Mouse (Mus musculus): ENCODE results near the gene Unc93a. TPM values are rescaled to one million over a fixed set of nuclear protein-coding genes. Genes with fewer than 3 reads are reported as not detected.
"Not testable (repeated sequence)": the region's sequence is repeated elsewhere in the genome, so short reads cannot be mapped to it uniquely, and the experiment has no call there.

Unc93a gene
- total RNA-seq (2014; rRNA removed; ENCODE audit: low replicate concordance) (not detected in 2 replicates), polyA plus RNA-seq (2015; fragmentation: Nextera tagmentation; extraction: Ambion mirVana) (not detected in 2 replicates)

DNA sequence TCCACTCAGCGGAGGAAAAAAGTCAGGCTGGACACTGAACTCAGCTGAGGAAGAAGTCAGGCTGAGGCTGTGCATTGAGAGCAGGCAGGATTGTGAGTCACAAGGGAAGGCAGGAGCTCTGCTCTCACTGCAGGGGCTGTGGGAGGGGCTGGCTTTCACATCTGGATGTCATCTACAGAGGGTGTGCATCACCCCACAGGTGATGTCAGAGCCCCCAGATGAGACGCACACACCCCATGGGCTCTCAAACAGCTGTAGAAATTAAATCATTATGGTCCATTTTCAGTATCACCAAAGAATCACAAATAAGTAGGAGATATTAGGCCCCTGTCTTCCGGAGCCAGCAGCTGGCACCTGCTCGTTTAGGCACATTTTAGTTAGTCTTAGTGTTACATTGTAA is at the start of gene Unc93a:
TSS of gene Unc93a (minus strand) at position 101 of the 400 bp plus-strand sequence.
- not testable (repeated sequence) for H3K27ac ChIP-seq (ENCODE audit: low read depth); H3K4me2 ChIP-seq (ENCODE audit: low read depth, low read length); H3K4me3 ChIP-seq (ENCODE audit: low read depth, low read length); H3K9ac ChIP-seq (replicated peaks; ENCODE audit: low read depth, low read length); H3K27me3 ChIP-seq (ENCODE audit: control insufficient read depth, insufficient read depth, low read length); H3K9me3 ChIP-seq (replicated peaks; ENCODE audit: control insufficient read depth, low read length); DNase-seq (ENCODE audit: low spot score); H3K36me3 ChIP-seq (replicated peaks; ENCODE audit: control insufficient read depth, insufficient read depth, low read length); H3K4me1 ChIP-seq (ENCODE audit: control insufficient read depth, insufficient read depth); ATAC-seq (ENCODE audit: insufficient read depth, low read depth)
- 63% methylated on average over 3 of the region's 4 CpGs for WGBS

GRCm38 (mm10) chr17:13180491-13180890 is 48.9 kb upstream of the Unc93a start:
- H3K27me3 ChIP-seq (ENCODE audit: control insufficient read depth, insufficient read depth, low read length); H3K4me3 ChIP-seq (ENCODE audit: low read depth, low read length); H3K4me2 ChIP-seq (ENCODE audit: low read depth, low read length); H3K36me3 ChIP-seq (replicated peaks; ENCODE audit: control insufficient read depth, insufficient read depth, low read length); H3K9ac ChIP-seq (replicated peaks; ENCODE audit: low read depth, low read length); H3K4me1 ChIP-seq (ENCODE audit: control insufficient read depth, insufficient read depth); H3K9me3 ChIP-seq (replicated peaks; ENCODE audit: control insufficient read depth, low read length); DNase-seq (ENCODE audit: low spot score); ATAC-seq (ENCODE audit: insufficient read depth, low read depth); H3K27ac ChIP-seq (ENCODE audit: low read depth): not testable (repeated sequence)
- 83% methylated on average over 5 of the region's 5 CpGs for WGBS

DNA sequence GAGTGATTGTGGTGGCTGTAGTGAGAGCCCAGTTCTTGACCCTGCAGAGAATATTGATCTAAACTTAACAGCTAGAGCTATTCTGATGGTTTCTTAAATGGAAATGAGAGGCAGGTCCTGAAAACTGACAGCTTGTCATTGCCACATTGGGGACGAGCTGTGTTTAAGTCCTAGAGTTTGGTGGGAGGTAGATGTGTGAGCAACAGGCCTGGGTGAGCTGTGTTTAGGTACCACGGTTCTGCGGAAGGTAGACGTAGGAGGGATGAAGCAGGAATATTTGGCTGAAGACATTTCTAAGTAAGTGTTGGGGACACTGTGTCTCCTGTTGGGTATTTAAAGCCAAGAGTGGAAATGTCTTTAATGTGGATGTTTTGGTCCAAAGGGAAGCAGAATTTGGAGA is 47.4 kb upstream of the Unc93a start:
- H3K9me3 ChIP-seq (replicated peaks; ENCODE audit: control insufficient read depth, low read length); ATAC-seq (ENCODE audit: insufficient read depth, low read depth); H3K4me2 ChIP-seq (ENCODE audit: low read depth, low read length); H3K27me3 ChIP-seq (ENCODE audit: control insufficient read depth, insufficient read depth, low read length); H3K4me3 ChIP-seq (ENCODE audit: low read depth, low read length); H3K4me1 ChIP-seq (ENCODE audit: control insufficient read depth, insufficient read depth); H3K9ac ChIP-seq (replicated peaks; ENCODE audit: low read depth, low read length); DNase-seq (ENCODE audit: low spot score); H3K27ac ChIP-seq (ENCODE audit: low read depth); H3K36me3 ChIP-seq (replicated peaks; ENCODE audit: control insufficient read depth, insufficient read depth, low read length): not testable (repeated sequence)
- 75% methylated on average over 4 of the region's 4 CpGs for WGBS

GRCm38 (mm10) chr17:13177796-13178195 is 46.2 kb upstream of the Unc93a start:
- ATAC-seq (ENCODE audit: insufficient read depth, low read depth); H3K4me1 ChIP-seq (ENCODE audit: control insufficient read depth, insufficient read depth); H3K27ac ChIP-seq (ENCODE audit: low read depth); H3K4me3 ChIP-seq (ENCODE audit: low read depth, low read length); H3K36me3 ChIP-seq (replicated peaks; ENCODE audit: control insufficient read depth, insufficient read depth, low read length); H3K4me2 ChIP-seq (ENCODE audit: low read depth, low read length); H3K9ac ChIP-seq (replicated peaks; ENCODE audit: low read depth, low read length); H3K9me3 ChIP-seq (replicated peaks; ENCODE audit: control insufficient read depth, low read length); H3K27me3 ChIP-seq (ENCODE audit: control insufficient read depth, insufficient read depth, low read length); DNase-seq (ENCODE audit: low spot score): not testable (repeated sequence)
- 54% methylated on average over 1 of the region's 1 CpGs for WGBS

GRCm38 (mm10) chr17:13175609-13176008 is 44.0 kb upstream of the Unc93a start:
- H3K27ac ChIP-seq (ENCODE audit: low read depth); H3K27me3 ChIP-seq (ENCODE audit: control insufficient read depth, insufficient read depth, low read length); ATAC-seq (ENCODE audit: insufficient read depth, low read depth); H3K4me3 ChIP-seq (ENCODE audit: low read depth, low read length); DNase-seq (ENCODE audit: low spot score); H3K9me3 ChIP-seq (replicated peaks; ENCODE audit: control insufficient read depth, low read length); H3K4me1 ChIP-seq (ENCODE audit: control insufficient read depth, insufficient read depth); H3K9ac ChIP-seq (replicated peaks; ENCODE audit: low read depth, low read length); H3K36me3 ChIP-seq (replicated peaks; ENCODE audit: control insufficient read depth, insufficient read depth, low read length); H3K4me2 ChIP-seq (ENCODE audit: low read depth, low read length): not testable (repeated sequence)
- WGBS: no CpG with 5 or more reads among the region's 1 CpGs

DNA sequence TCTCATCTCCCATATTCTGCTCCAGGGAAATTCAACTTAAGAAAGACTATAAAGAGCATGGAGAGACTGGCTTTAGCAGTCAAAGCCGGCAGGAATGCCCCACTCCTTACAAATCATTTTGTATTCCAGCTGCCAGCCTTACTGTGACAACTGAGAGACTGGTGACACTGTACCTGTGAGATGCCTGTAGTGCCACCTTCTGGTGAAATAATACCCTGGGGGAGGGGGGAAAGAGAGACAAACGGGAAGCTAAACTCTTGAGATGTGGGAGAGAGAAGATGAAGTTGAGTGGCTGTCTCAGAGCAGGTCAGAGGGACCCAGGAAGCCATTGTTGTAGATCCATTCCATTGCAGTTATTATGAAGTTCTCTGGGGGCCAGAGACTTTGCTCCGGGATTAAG is 42.4 kb upstream of the Unc93a start:
- not testable (repeated sequence) for H3K9ac ChIP-seq (replicated peaks; ENCODE audit: low read depth, low read length); H3K4me1 ChIP-seq (ENCODE audit: control insufficient read depth, insufficient read depth); H3K4me2 ChIP-seq (ENCODE audit: low read depth, low read length); DNase-seq (ENCODE audit: low spot score); H3K4me3 ChIP-seq (ENCODE audit: low read depth, low read length); H3K9me3 ChIP-seq (replicated peaks; ENCODE audit: control insufficient read depth, low read length); H3K27ac ChIP-seq (ENCODE audit: low read depth); H3K27me3 ChIP-seq (ENCODE audit: control insufficient read depth, insufficient read depth, low read length); H3K36me3 ChIP-seq (replicated peaks; ENCODE audit: control insufficient read depth, insufficient read depth, low read length); ATAC-seq (ENCODE audit: insufficient read depth, low read depth)
- WGBS: 28% methylated on average over 1 of the region's 3 CpGs

GRCm38 (mm10) chr17:13173578-13173977 is 42.0 kb upstream of the Unc93a start:
- not testable (repeated sequence) for H3K9me3 ChIP-seq (replicated peaks; ENCODE audit: control insufficient read depth, low read length); H3K27ac ChIP-seq (ENCODE audit: low read depth); H3K4me1 ChIP-seq (ENCODE audit: control insufficient read depth, insufficient read depth); DNase-seq (ENCODE audit: low spot score); H3K9ac ChIP-seq (replicated peaks; ENCODE audit: low read depth, low read length); H3K27me3 ChIP-seq (ENCODE audit: control insufficient read depth, insufficient read depth, low read length); ATAC-seq (ENCODE audit: insufficient read depth, low read depth); H3K4me2 ChIP-seq (ENCODE audit: low read depth, low read length); H3K36me3 ChIP-seq (replicated peaks; ENCODE audit: control insufficient read depth, insufficient read depth, low read length); H3K4me3 ChIP-seq (ENCODE audit: low read depth, low read length)
- WGBS: 72% methylated on average over 6 of the region's 6 CpGs

GRCm38 (mm10) chr17:13146128-13146527 is 14.5 kb upstream of the Unc93a start:
- not testable (repeated sequence) for H3K27me3 ChIP-seq (ENCODE audit: control insufficient read depth, insufficient read depth, low read length); H3K27ac ChIP-seq (ENCODE audit: low read depth); H3K36me3 ChIP-seq (replicated peaks; ENCODE audit: control insufficient read depth, insufficient read depth, low read length); ATAC-seq (ENCODE audit: insufficient read depth, low read depth); DNase-seq (ENCODE audit: low spot score); H3K9ac ChIP-seq (replicated peaks; ENCODE audit: low read depth, low read length); H3K4me1 ChIP-seq (ENCODE audit: control insufficient read depth, insufficient read depth); H3K4me3 ChIP-seq (ENCODE audit: low read depth, low read length); H3K4me2 ChIP-seq (ENCODE audit: low read depth, low read length); H3K9me3 ChIP-seq (replicated peaks; ENCODE audit: control insufficient read depth, low read length)
- 84% methylated on average over 6 of the region's 7 CpGs for WGBS

DNA sequence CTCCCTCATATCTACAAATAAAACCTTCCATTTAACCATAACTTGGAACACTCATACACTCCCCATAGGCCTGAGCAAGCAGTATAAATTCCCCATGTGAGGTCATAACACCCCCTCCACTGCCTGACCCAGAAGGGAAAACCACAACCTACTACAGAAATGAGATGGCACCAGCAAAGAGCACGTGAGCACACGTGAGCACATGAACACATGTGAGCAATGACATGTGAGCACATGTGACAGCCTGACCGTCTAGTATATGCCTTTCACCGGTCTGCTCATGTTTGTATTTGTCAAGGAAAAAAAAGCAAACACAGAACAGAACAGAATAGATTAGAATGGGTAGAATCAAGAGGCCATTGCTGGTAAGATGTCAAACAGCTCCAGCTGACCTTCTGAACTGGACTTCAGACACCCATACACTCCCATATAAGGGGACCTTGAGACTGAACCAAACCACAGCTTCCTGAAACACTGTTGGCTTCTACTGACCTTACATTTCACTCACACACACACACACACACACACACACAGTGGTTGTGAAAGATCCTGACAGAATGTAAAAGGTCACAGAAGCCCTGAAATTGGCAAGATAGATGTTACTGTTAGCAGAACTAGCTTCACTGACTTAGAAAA is 13.1 kb upstream of the Unc93a start:
- H3K4me1 ChIP-seq (ENCODE audit: control insufficient read depth, insufficient read depth); ATAC-seq (ENCODE audit: insufficient read depth, low read depth); DNase-seq (ENCODE audit: low spot score): not testable (repeated sequence)

More for the DNA sequence above, 13.1 kb upstream of the Unc93a start:
- not testable (repeated sequence) for H3K4me3 ChIP-seq (ENCODE audit: low read depth, low read length); H3K4me2 ChIP-seq (ENCODE audit: low read depth, low read length); H3K36me3 ChIP-seq (replicated peaks; ENCODE audit: control insufficient read depth, insufficient read depth, low read length); H3K27me3 ChIP-seq (ENCODE audit: control insufficient read depth, insufficient read depth, low read length); H3K27ac ChIP-seq (ENCODE audit: low read depth); H3K9me3 ChIP-seq (replicated peaks; ENCODE audit: control insufficient read depth, low read length); H3K9ac ChIP-seq (replicated peaks; ENCODE audit: low read depth, low read length)
- 68% methylated on average over 4 of the region's 4 CpGs for WGBS
